Mouse (Mus musculus) kidney, embryonic 15.5 days (tissue): ENCODE measurements at regions not wholly inside any gene's neighbourhood (a gene's known extent, or its start where the extent isn't known, plus 50 kb on each side); places are given as distances from the start of the nearest gene placed in this dataset.

Source experiments
- ATAC-seq: fragments of 200-750 bp; cut with Nextera tagmentation; replicated peaks from 2 replicates; pipeline ENCODE4 v1.8.0; 2017; ENCODE audit warnings: moderate TSS enrichment; ENCODE audit not compliant: low FRiP score
- H3K27ac ChIP-seq: fragments of 300-500 bp; sonication (generic); 2 replicates; pipeline ENCODE4 v1.5.1; 2015; ENCODE audit warnings: mild to moderate bottlenecking, inconsistent platforms
- H3K27me3 ChIP-seq: fragments of 300-500 bp; sonication (generic); 2 replicates; pipeline ENCODE4 v1.6.1; 2015; ENCODE audit warnings: inconsistent platforms
- H3K36me3 ChIP-seq: fragments of 300-500 bp; sonication (generic); 2 replicates; pipeline ENCODE4 v1.6.1; 2015; ENCODE audit warnings: inconsistent platforms
- H3K4me1 ChIP-seq: fragments of 300-500 bp; sonication (generic); 2 replicates; pipeline ENCODE4 v1.6.1; 2015; ENCODE audit warnings: inconsistent platforms
- H3K4me2 ChIP-seq: fragments of 300-500 bp; sonication (generic); 2 replicates; pipeline ENCODE4 v1.6.1; 2015; ENCODE audit warnings: moderate library complexity, mild to moderate bottlenecking, inconsistent platforms
- H3K4me3 ChIP-seq: fragments of 300-500 bp; sonication (generic); replicated peaks from 2 replicates; pipeline ENCODE4 v1.5.1; 2015; ENCODE audit warnings: mild to moderate bottlenecking, inconsistent platforms
- H3K9ac ChIP-seq: fragments of 300-500 bp; sonication (generic); 2 replicates; pipeline ENCODE4 v1.6.1; 2015; ENCODE audit warnings: mild to moderate bottlenecking, inconsistent platforms
- H3K9me3 ChIP-seq: fragments of 300-500 bp; sonication (generic); replicated peaks from 2 replicates; pipeline ENCODE4 v1.6.1; 2016; ENCODE audit warnings: inconsistent platforms
- WGBS: fragments of 180-500 bp; shearing (Covaris S2); methylation state at CpG from one replicate; pipeline ENCODE4 v1.1.7; 2015; ENCODE audit warnings: mixed read lengths; 5-methylcytosine and 5-hydroxymethylcytosine counted together

DNA sequence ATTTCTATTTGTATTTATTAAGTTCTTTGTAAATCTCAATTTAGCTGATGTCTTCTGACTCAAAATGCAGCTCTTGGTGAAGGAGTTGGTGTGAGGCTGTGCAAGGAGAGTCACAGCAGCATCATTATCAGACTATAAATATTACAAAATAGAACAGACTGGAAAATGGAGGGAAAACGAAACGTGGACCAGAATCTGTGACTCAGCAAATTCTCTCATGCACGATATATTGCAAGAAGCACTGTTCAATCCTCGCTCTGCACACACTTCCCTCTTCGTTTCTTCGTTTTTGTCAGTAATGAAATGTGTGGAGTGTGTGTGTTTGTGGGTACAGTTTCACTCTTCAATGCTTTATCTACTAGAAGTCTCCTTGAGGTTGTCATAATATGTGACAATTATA, 215.5 kb downstream of the Ktn1 start:
- H3K27me3 ChIP-seq = no peaks in the 10 kb centered on the region
- WGBS = 75% methylated on average over 6 of the region's 6 CpGs
- no peak for ATAC-seq
- H3K9ac ChIP-seq = no peak overlapping the region
- no peaks in the 10 kb centered on the region for H3K4me1 ChIP-seq
- H3K27ac ChIP-seq = no peak overlapping the region
- no peak overlapping the region for H3K4me3 ChIP-seq
- H3K36me3 ChIP-seq = no peaks in the 10 kb centered on the region
- H3K4me2 ChIP-seq = no peak overlapping the region
- H3K9me3 ChIP-seq = no peaks in the 10 kb centered on the region

DNA sequence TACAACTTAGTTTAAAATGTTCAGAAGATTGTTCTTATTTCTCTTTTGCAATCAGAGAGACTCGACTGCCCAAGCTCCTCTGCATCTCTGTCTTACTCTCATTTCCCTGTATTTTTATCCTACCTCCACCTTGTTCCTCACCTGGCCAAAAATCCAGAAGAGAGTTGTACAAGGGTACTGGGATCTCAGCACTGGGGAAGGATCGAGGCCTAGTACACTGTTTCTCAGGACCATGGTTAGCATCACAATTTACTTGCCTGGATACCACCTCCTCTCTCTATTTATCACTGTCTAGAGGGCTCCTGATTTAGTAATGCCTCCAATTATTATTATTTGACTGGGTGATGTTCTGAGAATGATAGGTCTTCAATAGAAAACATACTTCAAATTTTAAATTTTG, 218.8 kb downstream of the Ktn1 start:
- Histone ChIP-seq H3K4me1 (no peaks in the 10 kb centered on the region), H3K27ac (no peak overlapping the region), H3K27me3 (no peaks in the 10 kb centered on the region), H3K4me3 (no peak overlapping the region), H3K36me3 (no peaks in the 10 kb centered on the region), H3K9ac (no peak overlapping the region), H3K9me3 (no peaks in the 10 kb centered on the region), H3K4me2 (no peak overlapping the region)
- no peak for ATAC-seq
- WGBS = 86% methylated on average over 2 of the region's 2 CpGs

- no peak overlapping the region for H3K9ac ChIP-seq
- no peak overlapping the region for H3K4me3 ChIP-seq
- H3K9me3 ChIP-seq = no peaks in the 10 kb centered on the region
- no peaks in the 10 kb centered on the region for H3K27me3 ChIP-seq
- no peak overlapping the region for H3K27ac ChIP-seq
- H3K36me3 ChIP-seq = no peaks in the 10 kb centered on the region
- no peaks in the 10 kb centered on the region for H3K4me1 ChIP-seq
- 81% methylated on average over 3 of the region's 3 CpGs for WGBS
- no peak for ATAC-seq
- H3K4me2 ChIP-seq = no peak overlapping the region
These were observed 220.1 kb downstream of the Ktn1 start for GRCm38 (mm10) chr14:47868258-47868780.

DNA sequence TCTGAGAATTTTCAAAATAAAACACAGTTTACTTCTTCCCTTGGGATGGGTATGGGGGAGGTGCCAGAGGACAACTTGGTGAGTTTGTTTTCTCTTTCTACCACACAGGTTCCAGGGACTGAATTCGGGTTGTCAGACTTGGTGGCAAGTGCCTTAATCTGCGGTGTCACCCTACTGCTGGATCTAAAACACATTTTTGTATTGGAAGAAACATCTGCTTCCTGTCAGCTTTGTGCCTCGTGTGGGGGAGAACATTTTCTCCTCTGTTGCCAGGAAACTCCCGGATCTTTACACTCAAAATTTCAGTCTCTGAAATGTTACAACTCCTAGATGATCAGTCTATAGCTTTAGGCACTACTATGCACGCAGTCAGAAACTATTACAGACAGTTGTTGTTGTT, 228.3 kb downstream of the Ktn1 start:
- Histone ChIP-seq H3K9ac (no peak overlapping the region), H3K27me3 (no peaks in the 10 kb centered on the region), H3K27ac (no peak overlapping the region), H3K9me3 (no peaks in the 10 kb centered on the region; the same call in 1 of the 2 replicates), H3K36me3 (no peaks in the 10 kb centered on the region), H3K4me1 (no peaks in the 10 kb centered on the region), H3K4me3 (no peak overlapping the region), H3K4me2 (no peak overlapping the region)
- WGBS = 45% methylated on average over 5 of the region's 5 CpGs
- no peak for ATAC-seq

DNA sequence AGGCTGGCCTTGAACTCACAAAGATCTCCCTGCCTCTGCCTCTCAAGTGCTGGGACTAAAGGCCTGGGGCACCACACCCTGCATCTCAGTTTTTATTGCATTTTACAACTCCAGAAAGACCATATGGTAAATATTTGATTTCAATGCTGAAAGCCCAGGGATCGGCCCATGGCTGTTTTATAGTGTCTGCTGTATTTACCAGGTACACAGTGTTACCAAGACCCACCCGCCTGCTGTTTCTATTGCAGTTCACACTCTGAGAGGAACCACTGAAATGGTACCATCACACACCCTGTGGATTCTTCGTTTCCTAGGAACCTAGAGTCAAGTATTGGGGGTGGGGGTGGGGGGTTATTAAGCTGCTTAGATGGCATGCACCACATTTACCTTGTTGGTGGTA, 228.9 kb downstream of the Ktn1 start:
- Histone ChIP-seq H3K36me3 (no peaks in the 10 kb centered on the region), H3K9me3 (no peaks in the 10 kb centered on the region; the same call in 1 of the 2 replicates), H3K9ac (no peak overlapping the region), H3K27ac (no peak overlapping the region), H3K27me3 (no peaks in the 10 kb centered on the region), H3K4me1 (no peaks in the 10 kb centered on the region), H3K4me2 (no peak overlapping the region), H3K4me3 (no peak overlapping the region)
- WGBS = 85% methylated on average over 3 of the region's 3 CpGs
- no peak for ATAC-seq

GRCm38 (mm10) chr14:47877771-47878443, 229.7 kb downstream of the Ktn1 start:
- no peaks in the 10 kb centered on the region for H3K27me3 ChIP-seq
- H3K27ac ChIP-seq = no peak overlapping the region
- no peak for ATAC-seq
- no peaks in the 10 kb centered on the region for H3K4me1 ChIP-seq
- no peak overlapping the region for H3K4me3 ChIP-seq
- H3K9ac ChIP-seq = no peak overlapping the region
- no peaks in the 10 kb centered on the region; the same call in 1 of the 2 replicates for H3K9me3 ChIP-seq
- WGBS = 95% methylated on average over 5 of the region's 5 CpGs
- no peaks in the 10 kb centered on the region for H3K36me3 ChIP-seq
- no peak overlapping the region for H3K4me2 ChIP-seq

DNA sequence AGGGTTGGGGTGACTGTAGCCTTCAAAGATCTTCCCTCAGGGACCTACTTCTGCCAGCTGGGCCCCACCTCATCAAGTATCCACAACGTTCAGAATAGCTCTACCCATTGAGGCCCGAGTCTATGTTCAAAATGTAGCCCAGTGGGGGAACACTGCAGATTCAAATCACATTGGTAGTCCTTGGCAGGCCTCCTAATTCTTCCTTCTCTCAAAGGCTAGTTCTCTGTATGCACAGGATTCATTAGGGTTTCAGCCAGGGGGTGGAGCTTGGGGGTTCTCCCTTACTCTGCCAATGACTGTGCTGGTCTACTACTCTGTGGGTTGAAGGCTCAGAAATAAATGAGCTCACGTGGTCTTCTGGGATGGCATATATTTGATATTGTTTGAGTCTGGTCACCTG, 235.3 kb upstream of the Peli2 start:
- no peak for ATAC-seq
- H3K27ac ChIP-seq = no peak overlapping the region
- 86% methylated on average over 3 of the region's 3 CpGs for WGBS
- no peaks in the 10 kb centered on the region for H3K9me3 ChIP-seq
- H3K9ac ChIP-seq = no peak overlapping the region
- H3K36me3 ChIP-seq = no peaks in the 10 kb centered on the region
- H3K4me2 ChIP-seq = no peak overlapping the region
- no peaks in the 10 kb centered on the region for H3K27me3 ChIP-seq
- no peaks in the 10 kb centered on the region for H3K4me1 ChIP-seq
- H3K4me3 ChIP-seq = no peak overlapping the region

- no peak for ATAC-seq
- no peaks in the 10 kb centered on the region for H3K9me3 ChIP-seq
- H3K36me3 ChIP-seq = no peaks in the 10 kb centered on the region
- H3K9ac ChIP-seq = no peak overlapping the region
- no peak overlapping the region for H3K27ac ChIP-seq
- H3K4me3 ChIP-seq = no peak overlapping the region
- no peak overlapping the region for H3K4me2 ChIP-seq
- 71% methylated on average over 9 of the region's 9 CpGs for WGBS
- no peaks in the 10 kb centered on the region for H3K4me1 ChIP-seq
- no peaks in the 10 kb centered on the region for H3K27me3 ChIP-seq
These were observed 230.1 kb upstream of the Peli2 start for GRCm38 (mm10) chr14:47890251-47891198.

DNA sequence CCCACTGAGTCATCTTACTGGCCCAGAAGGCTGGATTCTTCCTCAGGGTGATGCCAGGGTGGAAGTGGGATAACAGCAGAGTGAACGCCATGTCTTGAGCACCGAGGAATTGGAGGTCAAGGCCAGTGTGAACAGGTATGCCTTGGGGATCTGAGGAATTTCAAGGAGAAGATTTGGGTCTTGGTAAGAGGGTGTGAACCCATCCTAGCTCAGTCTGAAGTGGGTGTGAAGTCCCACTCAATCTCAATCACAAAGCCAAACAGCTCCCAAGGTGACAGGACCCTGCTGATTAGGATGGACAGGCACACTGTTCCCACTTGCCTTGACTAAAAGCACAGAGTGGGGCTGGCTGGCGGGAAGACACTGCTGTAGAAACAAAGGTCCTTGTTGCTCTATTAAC, 224.0 kb upstream of the Peli2 start:
- no peaks in the 10 kb centered on the region for H3K4me1 ChIP-seq
- no peak overlapping the region for H3K4me3 ChIP-seq
- no peak overlapping the region for H3K4me2 ChIP-seq
- no peak for ATAC-seq
- 80% methylated on average over 3 of the region's 3 CpGs for WGBS
- H3K9me3 ChIP-seq = no peaks in the 10 kb centered on the region
- no peak overlapping the region for H3K9ac ChIP-seq
- no peaks in the 10 kb centered on the region for H3K27me3 ChIP-seq
- H3K27ac ChIP-seq = no peak overlapping the region
- no peaks in the 10 kb centered on the region for H3K36me3 ChIP-seq

GRCm38 (mm10) chr14:47897907-47898530, 222.6 kb upstream of the Peli2 start:
- Histone ChIP-seq H3K27me3 (no peaks in the 10 kb centered on the region), H3K36me3 (no peaks in the 10 kb centered on the region), H3K4me3 (no peak overlapping the region), H3K9ac (no peak overlapping the region), H3K27ac (no peak overlapping the region), H3K4me2 (no peak overlapping the region), H3K9me3 (no peaks in the 10 kb centered on the region), H3K4me1 (no peaks in the 10 kb centered on the region)
- no peak for ATAC-seq
- WGBS = 79% methylated on average over 5 of the region's 5 CpGs

- no peaks in the 10 kb centered on the region for H3K36me3 ChIP-seq
- WGBS = 83% methylated on average over 4 of the region's 4 CpGs
- H3K27me3 ChIP-seq = no peaks in the 10 kb centered on the region
- H3K4me2 ChIP-seq = no peak overlapping the region
- no peaks in the 10 kb centered on the region for H3K4me1 ChIP-seq
- no peak overlapping the region for H3K9ac ChIP-seq
- H3K27ac ChIP-seq = no peak overlapping the region
- H3K9me3 ChIP-seq = no peaks in the 10 kb centered on the region
- H3K4me3 ChIP-seq = no peak overlapping the region
- no peak for ATAC-seq
These were observed 222.0 kb upstream of the Peli2 start for GRCm38 (mm10) chr14:47898605-47899004.

DNA sequence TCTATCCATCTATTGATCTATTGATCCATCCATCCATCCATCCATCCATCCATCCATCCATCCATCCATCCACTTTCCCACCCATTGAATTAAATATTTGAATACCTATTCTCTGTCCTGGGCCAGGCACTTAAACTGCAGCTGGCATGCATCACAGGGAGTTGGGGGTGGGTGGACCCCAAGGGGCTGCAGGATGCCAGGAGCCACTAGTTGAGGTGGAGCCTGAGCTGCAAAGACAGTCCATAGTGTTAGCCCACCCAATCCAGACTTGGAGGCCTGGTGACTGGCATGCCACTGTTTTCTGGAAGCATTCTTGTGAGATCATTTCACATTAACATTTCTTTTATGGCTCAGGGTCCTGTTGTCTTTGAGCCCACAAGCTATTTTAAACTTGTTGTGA, 215.3 kb upstream of the Peli2 start:
- Histone ChIP-seq H3K27ac (no peak overlapping the region), H3K36me3 (no peaks in the 10 kb centered on the region), H3K4me2 (no peak overlapping the region), H3K4me1 (no peaks in the 10 kb centered on the region), H3K27me3 (no peaks in the 10 kb centered on the region), H3K9ac (no peak overlapping the region), H3K4me3 (no peak overlapping the region), H3K9me3 (no peaks in the 10 kb centered on the region)
- ATAC-seq = no peak
